Mouse (Mus musculus): ENCODE measurements around the gene Tbpl2.

Tbpl2 gene

DNA sequence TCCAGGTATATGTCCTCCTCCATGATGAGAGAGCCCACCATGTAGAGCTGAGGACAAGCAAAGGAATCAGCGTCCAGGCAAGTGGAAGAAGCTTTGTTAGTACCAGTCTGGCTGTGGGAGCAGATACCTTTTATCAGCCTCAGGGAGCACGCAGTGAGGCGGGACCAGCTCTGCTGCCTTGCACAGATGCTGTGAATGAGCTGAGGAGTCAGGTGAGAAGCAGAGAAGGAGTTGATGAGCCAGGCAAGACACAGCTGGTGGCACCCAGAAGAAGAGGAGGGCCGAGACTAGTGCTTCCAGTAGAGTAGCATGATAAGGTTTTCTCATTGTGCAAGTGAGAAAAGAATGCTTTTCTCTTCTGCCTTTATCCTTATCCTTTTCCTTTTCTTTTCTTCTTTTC, at the start of gene Tbpl2:
Gene Tbpl2, minus strand, starts transcription at position 101 of the 400 bp plus-strand sequence.
- no peak for DNase-seq (ENCODE audit: low read depth, low spot score)

DNA sequence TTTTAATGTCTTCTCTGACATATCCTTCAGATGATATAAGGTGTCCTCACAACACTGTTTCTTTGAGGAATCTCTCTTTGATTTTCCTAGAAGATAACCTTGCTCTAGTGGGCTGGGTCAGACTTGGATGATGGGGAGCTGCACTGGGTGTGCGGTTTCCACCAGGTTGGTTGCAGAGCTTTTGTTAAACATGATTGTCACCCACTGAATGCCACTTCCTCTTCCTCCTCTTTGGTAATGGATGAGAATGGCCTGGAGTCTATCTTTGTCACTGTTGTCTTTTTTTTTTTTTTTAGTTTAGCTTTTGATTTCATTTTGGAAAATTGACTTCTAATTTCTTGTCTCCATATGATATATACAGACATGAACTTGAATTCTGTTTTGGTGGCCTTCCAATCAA, 38.0 kb upstream of the Tbpl2 start:
- DNase-seq (ENCODE audit: low read depth, low spot score) = no peak

DNA sequence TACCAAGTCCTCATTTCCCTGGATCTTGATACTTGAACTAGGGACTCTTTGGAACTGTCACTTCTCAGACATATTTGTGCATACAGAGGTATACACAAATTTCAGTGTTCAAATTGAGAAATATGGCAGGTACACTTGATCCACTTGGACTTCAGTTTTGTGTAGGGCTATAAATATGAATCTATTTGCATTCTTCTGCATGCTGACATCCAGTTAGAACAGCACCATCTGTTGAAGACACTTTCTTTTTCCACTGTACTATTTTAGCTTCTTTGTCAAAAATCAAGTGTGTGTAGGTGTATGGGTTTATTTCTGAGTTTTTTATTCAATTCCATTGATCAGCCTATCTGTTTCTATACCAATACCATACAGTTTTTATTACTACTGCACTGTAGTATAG, 12.7 kb upstream of the Tbpl2 start:
- no peak for DNase-seq (ENCODE audit: low read depth, low spot score)

DNA sequence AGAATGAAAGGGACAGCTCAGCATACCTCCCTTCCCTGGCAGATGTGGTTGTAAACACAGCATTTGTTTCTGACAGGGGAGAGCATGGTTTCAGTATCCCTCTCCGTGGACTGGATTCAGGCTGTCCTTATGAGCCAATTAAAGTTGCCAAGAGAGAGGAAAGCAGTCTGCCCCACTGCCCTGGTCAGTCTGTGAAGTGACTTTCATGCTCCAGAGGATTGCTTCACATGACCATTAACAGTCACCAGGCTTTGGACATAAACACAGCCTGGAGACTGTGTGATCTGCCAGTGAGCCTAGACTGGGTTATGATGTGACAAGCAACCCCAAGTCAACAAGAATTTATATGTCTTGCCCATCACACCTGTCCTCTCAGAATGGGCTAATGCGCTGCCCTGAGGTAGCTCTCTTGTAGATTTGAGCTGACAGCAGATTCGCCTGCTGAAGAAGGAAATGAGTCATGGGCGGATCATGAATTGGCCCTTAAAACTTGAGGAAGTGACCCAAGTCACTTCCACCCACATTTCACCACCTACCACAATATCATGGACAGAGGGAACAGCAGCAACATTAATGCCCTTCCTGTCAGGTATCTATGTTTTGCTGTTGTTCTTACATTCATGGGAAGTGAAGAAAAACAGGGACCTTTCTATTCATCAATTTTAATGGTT, 7.4 kb upstream of the Tbpl2 start:
- DNase-seq (ENCODE audit: low read depth, low spot score) = no peak

DNA sequence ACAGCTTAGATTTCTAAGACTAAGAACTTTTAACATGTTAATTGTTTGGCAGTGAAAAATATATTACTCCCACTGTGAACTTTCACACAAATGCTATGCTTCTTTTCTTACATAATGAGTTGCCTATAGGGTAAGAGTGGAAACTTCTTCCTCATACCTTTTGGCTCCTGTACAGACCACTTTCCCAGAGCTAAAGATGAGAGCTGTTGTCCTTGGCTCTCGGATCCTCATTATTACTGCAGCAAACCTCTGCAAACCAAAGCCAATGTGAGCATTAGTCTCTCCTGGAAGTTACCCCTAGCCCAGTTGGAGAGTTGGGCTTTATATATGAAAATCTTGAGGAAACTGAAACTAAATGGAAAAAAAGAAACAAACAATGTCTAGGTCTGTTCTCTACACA, 5.5 kb downstream of the Tbpl2 start:
- no peak for DNase-seq (ENCODE audit: low read depth, low spot score)

DNA sequence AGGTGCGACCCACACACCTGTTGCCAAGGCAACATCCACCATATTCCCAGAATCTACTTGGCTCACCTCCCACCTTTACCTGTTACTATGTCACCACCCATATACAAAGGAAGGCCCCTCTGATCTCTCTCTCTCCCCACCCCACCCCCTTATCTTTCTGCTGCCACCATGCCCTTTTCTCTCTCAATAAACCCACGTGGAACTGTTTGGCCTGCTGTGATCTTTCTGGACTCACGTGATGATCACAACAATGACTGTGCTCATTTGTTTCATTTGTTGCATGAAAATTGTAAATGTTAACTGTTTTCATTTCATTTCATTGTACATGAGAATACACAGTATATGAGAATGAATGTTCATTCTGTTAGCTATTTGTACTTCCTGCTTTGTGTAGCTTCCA, 45.9 kb downstream of the Tbpl2 start:
- DNase-seq (ENCODE audit: low read depth, low spot score) = no peak

DNA sequence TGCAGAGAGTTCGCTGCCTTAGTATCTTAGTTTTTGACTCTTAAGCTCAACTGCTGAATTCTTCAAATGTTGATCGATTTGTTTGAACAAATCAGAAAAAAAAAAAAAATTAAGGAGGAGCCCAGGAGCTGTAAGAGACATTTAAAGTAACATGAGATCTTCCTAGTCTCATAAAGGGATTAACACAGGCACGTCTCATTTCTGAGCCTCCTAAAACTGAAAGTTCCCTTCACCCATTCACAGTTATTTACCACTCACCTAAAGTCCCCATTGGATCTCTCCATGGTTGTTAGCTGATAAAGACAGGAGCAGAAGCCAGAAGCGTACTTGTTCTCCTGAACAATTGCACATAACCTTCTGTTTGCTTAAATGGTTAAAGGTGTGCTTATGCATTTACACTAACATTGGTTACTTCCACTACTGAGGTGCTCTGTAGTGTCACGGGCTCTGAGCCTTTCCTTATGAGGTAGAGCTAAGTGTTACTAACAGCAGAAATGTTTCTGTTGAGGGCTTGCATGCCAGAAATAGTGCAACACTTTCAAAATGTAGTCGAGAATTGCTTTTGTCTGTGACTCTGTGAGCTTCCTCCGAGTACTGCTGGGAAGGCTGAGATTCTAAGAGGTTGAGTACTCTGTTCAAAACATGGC, 46.9 kb downstream of the Tbpl2 start, which contains the start of gene Hnmt:
Gene Hnmt, minus strand, starts transcription at position 51 of the 647 bp plus-strand sequence.
- no peak for DNase-seq (ENCODE audit: low read depth, low spot score)

DNA sequence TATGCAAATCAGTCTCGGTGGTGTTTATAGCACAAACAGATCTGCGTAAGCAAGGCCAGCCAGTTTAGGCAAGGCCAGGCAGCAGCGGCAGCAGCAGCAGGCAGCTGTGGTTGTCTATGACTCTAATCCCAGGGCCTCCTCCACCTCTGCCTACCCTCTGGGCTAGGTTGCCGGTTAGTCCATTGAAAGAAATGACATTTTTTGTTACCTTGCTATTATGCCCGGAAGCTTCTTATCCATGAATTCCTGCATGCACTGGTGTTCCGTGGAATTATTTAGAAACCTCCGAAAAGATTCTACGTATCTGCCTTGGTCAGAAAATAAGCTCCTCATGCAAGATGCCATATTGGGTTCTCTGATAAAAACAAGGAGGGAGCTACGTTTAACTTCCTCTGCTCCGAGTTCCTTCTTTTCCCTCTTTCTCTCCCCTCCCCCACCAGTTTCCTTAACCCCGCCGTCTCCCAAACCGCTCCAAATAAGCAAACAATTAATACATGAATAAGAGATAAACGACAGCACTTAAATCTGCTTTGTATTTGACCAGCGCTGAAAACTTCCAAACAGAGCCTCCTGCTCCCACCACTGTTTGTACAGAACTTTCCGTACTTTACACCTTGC, 47.8 kb downstream of the Tbpl2 start:
- peak; percentile 77 for DNase-seq (ENCODE audit: low read depth, low spot score)

DNA sequence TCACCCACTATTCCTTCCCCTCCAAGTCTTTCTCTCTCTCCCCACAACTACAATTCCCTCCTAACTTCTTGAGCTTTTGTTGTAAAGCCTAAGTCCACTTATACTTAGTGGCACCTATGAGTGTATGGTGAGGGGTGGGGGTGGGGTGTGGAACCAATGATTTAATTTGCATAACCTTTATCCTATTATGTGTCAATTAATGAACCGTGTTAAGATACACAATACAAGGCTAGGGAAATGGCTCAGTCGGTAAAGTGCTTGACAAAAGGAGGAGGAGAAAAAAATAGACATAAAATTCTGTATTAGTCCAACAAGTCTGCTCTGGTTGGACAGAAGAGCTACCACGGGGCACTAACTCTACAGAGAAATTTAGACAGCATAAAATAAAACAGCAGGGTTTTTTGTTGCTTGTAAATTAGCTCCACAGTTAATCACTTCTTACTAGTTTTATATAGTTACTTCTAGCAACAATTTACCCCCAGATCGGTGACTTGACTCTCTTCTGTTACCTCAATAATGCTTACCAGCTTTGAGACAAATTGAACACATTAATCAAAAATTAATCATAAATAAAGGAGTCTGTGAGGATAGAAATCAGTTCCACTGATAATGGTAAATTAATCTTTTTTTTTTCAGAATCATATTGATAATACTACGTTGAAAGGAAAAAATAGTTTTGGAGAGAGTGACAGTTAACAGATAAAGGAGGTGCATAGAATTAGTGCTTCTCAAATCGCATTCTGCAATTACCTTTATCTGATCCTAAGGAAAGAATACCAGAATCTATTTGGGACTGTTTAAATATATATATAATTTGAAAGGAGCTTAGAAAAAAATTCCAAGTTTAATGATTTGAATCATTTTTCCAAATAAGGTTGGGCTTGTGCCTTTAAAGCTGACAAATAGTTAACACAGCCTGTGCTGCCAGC, 48.6 kb downstream of the Tbpl2 start:
- DNase-seq (ENCODE audit: low read depth, low spot score) = no peak

DNA sequence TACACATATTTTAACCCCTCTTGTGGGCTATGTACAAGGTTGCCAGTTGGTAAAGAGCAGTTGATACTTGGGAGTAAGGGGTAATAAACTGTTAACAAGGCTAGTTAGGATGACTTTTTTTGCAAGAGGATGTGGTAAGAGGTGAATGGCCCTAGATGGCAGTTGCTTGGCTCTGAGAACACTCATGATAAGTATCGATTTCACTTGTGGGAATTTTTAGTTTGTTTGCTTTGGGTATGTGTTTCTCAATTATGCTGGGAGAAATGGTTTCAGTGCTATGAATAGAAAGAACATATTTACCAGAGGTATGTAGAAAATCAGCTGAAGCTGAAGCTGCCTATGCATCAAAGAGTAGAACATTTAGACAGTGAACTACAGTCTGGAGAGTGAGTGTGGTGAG, 53.5 kb downstream of the Tbpl2 start:
- DNase-seq (ENCODE audit: low read depth, low spot score) = no peak

DNA sequence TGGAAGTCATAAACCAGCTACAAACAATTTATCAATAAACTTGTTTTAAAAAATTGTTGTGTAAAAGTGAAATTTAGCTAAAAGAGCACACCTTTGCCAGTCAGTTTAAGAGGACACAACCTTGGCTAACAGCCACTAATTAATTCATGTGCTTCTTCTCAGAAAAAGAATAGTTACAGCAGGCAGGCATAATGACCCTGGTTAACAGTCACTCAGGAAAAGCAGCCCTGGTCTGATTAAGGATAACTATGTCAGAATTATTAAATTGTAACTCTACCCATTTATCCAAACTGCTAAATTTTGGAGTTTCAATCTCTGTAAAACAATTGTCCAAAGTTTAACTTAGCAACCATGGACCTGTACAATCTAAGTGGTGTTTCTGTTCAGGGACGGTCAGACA, 55.9 kb downstream of the Tbpl2 start:
- DNase-seq (ENCODE audit: low read depth, low spot score) = no peak
